Mouse (Mus musculus) C2C12 (cell line): ENCODE results near the gene Snrpg.

Experiments used
- CEBPB ChIP-seq: IDR thresholded peaks from one replicate; pipeline ENCODE4 v1.6.1; 2011; ENCODE audit warnings: low read depth, mild to moderate bottlenecking, control low read depth, moderate library complexity
- CTCF ChIP-seq: IDR thresholded peaks from one replicate; pipeline ENCODE4 v1.5.1; 2011; ENCODE audit not compliant: control insufficient read depth, insufficient read depth, insufficient read length
- MYOD1 ChIP-seq: IDR thresholded peaks from one replicate; pipeline ENCODE4 v1.6.1; 2011; ENCODE audit warnings: low read depth; ENCODE audit not compliant: control insufficient read depth, insufficient read length
- MYOG ChIP-seq: IDR thresholded peaks from one replicate; pipeline ENCODE4 v1.6.1; 2011; ENCODE audit not compliant: control insufficient read depth, insufficient read length; ENCODE audit errors: extremely low read depth

DNA sequence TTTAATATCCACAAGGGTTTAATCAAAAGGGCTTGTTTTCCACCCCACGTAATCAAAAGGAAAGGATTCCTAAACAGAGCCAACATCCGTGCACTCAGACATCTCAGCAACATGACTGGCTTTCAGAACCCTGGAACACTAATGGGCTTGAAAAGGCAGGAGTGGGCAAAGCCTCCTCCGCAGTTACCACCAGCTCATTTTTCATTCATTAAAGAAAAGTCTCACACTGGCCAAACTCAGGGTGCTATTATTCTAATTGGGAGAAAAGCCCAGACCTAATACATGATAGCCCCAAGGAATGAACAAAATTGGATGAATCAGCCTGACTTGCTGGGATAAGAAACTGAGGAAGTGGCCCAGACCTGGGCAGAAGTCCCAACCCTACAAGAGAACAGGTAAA lies 46.7 kb upstream of the Snrpg start:
- TF ChIP-seq CTCF, result no peak
- no peak for TF ChIP-seq MYOG
- TF ChIP-seq MYOD1, result no peak
- no peak for TF ChIP-seq CEBPB
